Mouse (Mus musculus) central nervous system, embryonic 11.5 days (tissue): ENCODE results near the gene Acadl. TPM values are rescaled to one million over a fixed set of nuclear protein-coding genes. Genes with fewer than 3 reads are reported as not detected.

Experiments used
- polyA plus RNA-seq: library from polyadenylated mRNA; depleted of rRNA; stranded (reverse); fragments of >200 nt; gene quantifications from 2 replicates; pipeline ENCODE4 v1.2.3, GENCODE M21; 2012; rRNA removed

Acadl gene
- polyA plus RNA-seq: 21.0 and 24.9 TPM in 2 replicates

DNA sequence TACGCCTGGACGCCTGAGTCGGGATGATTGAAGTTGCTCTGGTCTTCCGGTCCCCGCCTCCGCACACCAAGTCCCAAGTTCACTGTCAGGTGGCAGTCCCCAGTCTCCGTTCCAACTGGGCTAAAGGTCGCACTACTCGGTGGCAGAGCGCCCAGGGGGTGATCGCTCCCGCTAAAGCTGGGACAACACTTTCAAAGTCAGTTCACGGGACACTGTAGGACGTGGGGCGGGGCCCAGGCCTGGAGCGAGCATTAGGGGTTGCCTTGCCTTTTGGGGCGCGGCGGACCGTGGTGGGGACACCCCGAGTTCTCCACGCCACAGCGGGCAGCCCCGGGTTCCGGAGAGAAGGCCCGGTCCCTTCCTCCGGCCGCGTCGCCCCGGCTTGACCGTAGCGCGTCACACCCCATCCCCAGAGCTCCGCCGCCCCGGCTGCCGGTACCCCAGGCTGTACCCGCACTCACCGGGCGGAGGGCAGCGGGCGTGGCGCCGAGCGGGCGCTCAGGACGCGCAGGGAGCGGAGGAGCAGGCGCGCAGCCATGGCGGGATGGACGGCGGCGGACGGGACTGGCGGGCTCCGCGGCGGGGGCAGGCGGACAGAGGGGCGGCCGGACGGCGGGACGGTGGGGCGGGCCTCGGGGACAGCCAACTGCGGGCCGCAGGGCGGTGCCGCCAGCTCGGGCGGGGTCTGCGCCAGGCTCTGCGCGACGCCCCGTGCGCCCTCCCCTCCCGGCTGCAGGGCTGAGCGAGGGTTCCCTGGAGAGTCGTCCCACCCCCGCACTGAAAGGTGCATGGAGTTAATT lies at the start of gene Acadl:
Gene Acadl, minus strand, starts transcription at position 566 of the 800 bp plus-strand sequence.

DNA sequence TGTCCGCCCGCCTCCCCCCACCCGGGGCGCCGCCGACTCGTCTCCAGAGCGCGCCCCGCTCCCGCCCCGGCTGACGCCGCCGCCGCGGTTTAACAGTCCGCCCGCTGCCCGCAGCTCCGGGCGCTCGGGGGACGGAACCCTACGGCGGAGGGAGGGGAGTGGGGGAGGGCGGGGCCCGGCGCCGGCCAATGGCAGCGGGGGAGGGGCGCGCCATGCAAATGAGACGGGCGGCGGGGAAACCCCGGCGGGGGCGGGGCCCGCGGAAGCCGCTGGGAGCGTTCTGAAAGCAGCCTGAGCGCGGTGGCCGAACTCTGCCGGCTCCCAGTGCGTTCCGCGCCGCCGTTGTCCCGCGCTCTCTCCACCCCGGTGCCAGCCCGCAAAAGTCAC lies 45.6 kb downstream of the Acadl start, which contains the start of gene Kansl1l:
Gene Kansl1l, minus strand, starts transcription at position 110 of the 387 bp plus-strand sequence.

Other genes starting within 250 kb of the Acadl start
- 34.4 and 41.9 TPM in 2 replicates for gene Rpe, start 162.4 kb downstream of the Acadl start, polyA plus RNA-seq
- 6.9 and 13.8 TPM in 2 replicates for gene Kansl1l, start 45.7 kb downstream of the Acadl start, polyA plus RNA-seq
- gene Myl1, start 82.1 kb upstream of the Acadl start, polyA plus RNA-seq: 6.1 and 29.2 TPM in 2 replicates
- 72.7 and 95.3 TPM in 2 replicates for gene Lancl1, start 175.6 kb upstream of the Acadl start, polyA plus RNA-seq